ENCODE assay signal across 22 mouse cellular contexts in genomic region chr2:119177384-119177939, GRCm38 (mm10). TPM values are rescaled to one million over a fixed set of nuclear protein-coding genes. Genes with fewer than 3 reads are reported as not detected.
DNase-seq lines count a peak whose midpoint lies in the region; ATAC-seq and TF ChIP-seq lines count a peak whose summit lies in the region.
"Had no signal": no experiment of that assay in that cellular context is flagged by ENCODE, and none has a peak within 500 bp of the region (broad histone marks: within the 10 kb centered on the region; RNA-seq: fewer than 3 reads in every experiment).

No protein-coding gene starts in this region.

- no peak overlapping the region for H3K4me3 ChIP-seq in midbrain, embryonic 11.5 days (ENCODE audit: low read depth, low read length)
- no peak overlapping the region for H3K4me3 ChIP-seq in midbrain, embryonic 14.5 days (replicated peaks; ENCODE audit: low read depth, low read length)
- peak overlapping the region in 2 of 3 experiments; percentile 29 to 54 for H3K4me3 ChIP-seq in CH12.LX (replicated peaks in 1 of 3; ENCODE audit: low read depth in 2 of 3, low read length in 2 of 3, poor library complexity in 1 of 3)
- H3K4me3 ChIP-seq: embryonic facial prominence, embryonic 10.5 days; embryonic facial prominence, embryonic 12.5 days; forebrain, embryonic 13.5 days; forebrain, embryonic 15.5 days had no signal

- no peak overlapping the region for H3K4me2 ChIP-seq in midbrain, embryonic 11.5 days
- no peak overlapping the region for H3K4me2 ChIP-seq in midbrain, embryonic 14.5 days (ENCODE audit: low read length)
- H3K4me2 ChIP-seq in CH12.LX (ENCODE audit: insufficient read depth, low read depth, poor library complexity, severe bottlenecking): peak overlapping the region; percentile 85; the same call in 1 of the 2 replicates
- H3K4me2 ChIP-seq: embryonic facial prominence, embryonic 12.5 days; forebrain, embryonic 13.5 days; forebrain, embryonic 15.5 days had no signal

- H3K36me3 ChIP-seq in midbrain, embryonic 11.5 days (ENCODE audit: control insufficient read depth, insufficient read depth, low read length): no peaks in the 10 kb centered on the region; the same call in 1 of the 2 replicates
- peaks cover 44% of the 10 kb centered on the region for H3K36me3 ChIP-seq in midbrain, embryonic 14.5 days (ENCODE audit: control insufficient read depth, insufficient read depth, low read length)
- H3K36me3 ChIP-seq in CH12.LX (replicated peaks in 1 of 2; ENCODE audit: control insufficient read depth in 1 of 2, insufficient read depth in 1 of 2, low read length in 1 of 2): peaks cover 22 to 38% of the 10 kb centered on the region in 2 experiments

- no peak for ATAC-seq in midbrain, embryonic 11.5 days (ENCODE audit: low FRiP score)
- ATAC-seq in midbrain, embryonic 14.5 days (ENCODE audit: low FRiP score, low TSS enrichment): no peak
- ATAC-seq: CD4-positive, CD25-positive, alpha-beta regulatory T cell, adult 4 months; forebrain, embryonic 13.5 days; forebrain, embryonic 15.5 days; forebrain, postnatal 0 days had no signal

- H3K27ac ChIP-seq in midbrain, embryonic 11.5 days (ENCODE audit: low read depth, low read length): no peak overlapping the region
- H3K27ac ChIP-seq in midbrain, embryonic 14.5 days (replicated peaks; ENCODE audit: low read depth, low read length): no peak overlapping the region
- peak overlapping the region; percentile 81 for H3K27ac ChIP-seq in CH12.LX (ENCODE audit: insufficient read depth, low read depth)
- H3K27ac ChIP-seq: embryonic facial prominence, embryonic 10.5 days; embryonic facial prominence, embryonic 12.5 days; forebrain, embryonic 13.5 days; forebrain, embryonic 15.5 days had no signal

- dilution Hi-C loops in CH12.LX (cut with MboI; ENCODE audit: extremely low pct_ligation_motif_present, extremely low pct_unique_long_range_greater_than_20kb, low sequenced_read_pairs): no loop called here

- in situ Hi-C loops in CH12.LX (cut with MboI; ENCODE audit: low pct_ligation_motif_present, low pct_unique_long_range_greater_than_20kb, low sequenced_read_pairs): loop anchor here (25.0 kb wide), 2 partner anchors 290 to 415 kb away; partner anchors contain the start of genes Ccdc9b and Phgr1

- TF ChIP-seq RAD21 in CH12.LX (IDR thresholded peaks at IDR 0.05; ENCODE audit: low read depth, low read length): no peak

- no peak for TF ChIP-seq POLR2A in CH12.LX (IDR thresholded peaks at IDR 0.05; ENCODE audit: low read depth, low read length)

- peak; percentile 49 for DNase-seq in midbrain, embryonic 11.5 days (ENCODE audit: low spot score, missing footprints)
- no peak for DNase-seq in midbrain, embryonic 14.5 days
- peak; percentile 65 for DNase-seq in CH12.LX (ENCODE audit: extremely low read depth)
- DNase-seq in cerebellum, postnatal 10 days: no peak
- DNase-seq in layer of hippocampus, adult 18-20 months (ENCODE audit: low spot score in 2 of 2): no peak
- DNase-seq: adrenal gland, adult 2 months; adrenal gland, postnatal 10 days; adrenal gland, postnatal 25 days; B cell, adult 2 months; cerebellum, adult 11 months; cerebellum, adult 18-20 months; cerebellum, adult 8-10 months; cerebellum, adult 9-11 months; cerebellum, postnatal 25 days; forebrain, postnatal 0 days had no signal

- no peak for TF ChIP-seq CTCF in CH12.LX (conservative IDR thresholded peaks at IDR 0.05 in 1 of 2, IDR thresholded peaks at IDR 0.05 in 1 of 2; ENCODE audit: low read depth in 2 of 2, low read length in 2 of 2)

- H3K9ac ChIP-seq in midbrain, embryonic 11.5 days (ENCODE audit: low read length): no peak overlapping the region
- no peak overlapping the region for H3K9ac ChIP-seq in midbrain, embryonic 14.5 days (replicated peaks; ENCODE audit: low read length)
- no peak overlapping the region for H3K9ac ChIP-seq in CH12.LX (ENCODE audit: insufficient read depth, low read depth)
- H3K9ac ChIP-seq: embryonic facial prominence, embryonic 12.5 days; forebrain, embryonic 13.5 days; forebrain, embryonic 15.5 days; forebrain, postnatal 0 days had no signal

- H3K27me3 ChIP-seq in midbrain, embryonic 11.5 days (ENCODE audit: control insufficient read depth, insufficient read depth, low read length): no peaks in the 10 kb centered on the region
- H3K27me3 ChIP-seq in midbrain, embryonic 14.5 days (ENCODE audit: control insufficient read depth, insufficient read depth, low read length): no peaks in the 10 kb centered on the region
- no peaks in the 10 kb centered on the region for H3K27me3 ChIP-seq in CH12.LX (replicated peaks)
- H3K27me3 ChIP-seq: embryonic facial prominence, embryonic 12.5 days; forebrain, embryonic 13.5 days; forebrain, embryonic 15.5 days had no signal

- H3K4me1 ChIP-seq in midbrain, embryonic 11.5 days (ENCODE audit: control insufficient read depth, insufficient read depth, low read length): peaks cover 10% of the 10 kb centered on the region
- 0 out of 2 replicates have a peak, but pooled peaks cover 6% of the 10 kb centered on the region for H3K4me1 ChIP-seq in midbrain, embryonic 14.5 days (ENCODE audit: control insufficient read depth, insufficient read depth, low read length)
- H3K4me1 ChIP-seq in CH12.LX (ENCODE audit: control insufficient read depth in 1 of 2, insufficient read depth in 2 of 2): peaks cover 28 to 71% of the 10 kb centered on the region in 2 experiments

- peak; percentile 51 for TF ChIP-seq EP300 in CH12.LX (IDR thresholded peaks at IDR 0.05; ENCODE audit: low read length)

- no peaks in the 10 kb centered on the region for H3K9me3 ChIP-seq in midbrain, embryonic 11.5 days (ENCODE audit: control insufficient read depth, low read length)
- no peaks in the 10 kb centered on the region for H3K9me3 ChIP-seq in midbrain, embryonic 14.5 days (ENCODE audit: control insufficient read depth, low read length)
- peaks cover 5% of the 10 kb centered on the region for H3K9me3 ChIP-seq in CH12.LX (replicated peaks; ENCODE audit: low read length)
- H3K9me3 ChIP-seq: embryonic facial prominence, embryonic 10.5 days; embryonic facial prominence, embryonic 12.5 days; forebrain, embryonic 13.5 days; forebrain, embryonic 15.5 days had no signal

- WGBS in midbrain, embryonic 11.5 days: 89% methylated on average over 5 of the region's 5 CpGs
- 91% methylated on average over 5 of the region's 5 CpGs for WGBS in midbrain, embryonic 14.5 days

- H3K79me2 ChIP-seq in CH12.LX (replicated peaks; ENCODE audit: control insufficient read depth, extremely low read depth, insufficient read depth, poor library complexity, severe bottlenecking): no peaks in the 10 kb centered on the region; the same call in 1 of the 2 replicates

TF ChIP-seq in CH12.LX, 34 proteins besides CTCF, POLR2A, EP300 and RAD21:
- TF ChIP-seq MAX (IDR thresholded peaks at IDR 0.05; ENCODE audit: low read length): peak; percentile 27; the same call in 1 of the 2 replicates
- 0 out of 2 replicates have a peak, but pooled peaks have one; percentile 33 for TF ChIP-seq TBP (conservative IDR thresholded peaks at IDR 0.05; ENCODE audit: low read depth, low read length)
- TF ChIP-seq NELFE (IDR thresholded peaks at IDR 0.05; ENCODE audit: low read depth, low read length): no peak
- TF ChIP-seq MXI1 (IDR thresholded peaks at IDR 0.05; ENCODE audit: low read depth, low read length): peak; percentile 46; the same call in 1 of the 2 replicates
- TF ChIP-seq PAX5 (IDR thresholded peaks at IDR 0.05; ENCODE audit: low read length): no peak
- peak; percentile 60 for TF ChIP-seq ETS1 (conservative IDR thresholded peaks at IDR 0.05; ENCODE audit: low read depth, low read length)
- peak; percentile 52; the same call in 1 of the 2 replicates for TF ChIP-seq TCF12 (IDR thresholded peaks at IDR 0.05; ENCODE audit: low read depth, low read length)

RNA-seq across cellular contexts. Expression of gene Gm14137, which starts 3.2 kb away (rescaled TPM):
- polyA plus RNA-seq in midbrain, embryonic 11.5 days (2014; fragmentation: Nextera tagmentation; extraction: Ambion mirVana): 0.15 and 0.20 TPM in 2 replicates
- polyA plus RNA-seq in midbrain, embryonic 14.5 days (2014; fragmentation: Nextera tagmentation; extraction: Ambion mirVana): 0.43 and 0.90 TPM in 2 replicates
- total RNA-seq in CH12.LX (2012; rRNA removed): 4.7 and 9.2 TPM in 2 replicates
- total RNA-seq in CH12.LX (2014; rRNA removed): 2.3 and 2.6 TPM in 2 replicates
- polyA plus RNA-seq in CH12.LX (2012; ENCODE audit: insufficient read length, low read depth): 3.3 and 3.4 TPM in 2 replicates
- total RNA-seq in layer of hippocampus, adult 18-20 months (2021): not detected
- total RNA-seq: forebrain, postnatal 0 days; MEL had no signal
- polyA plus RNA-seq: cortical plate, adult 2 months had no signal

RNA-seq across cellular contexts. Expression of gene Gchfr, which starts 9.9 kb away (rescaled TPM):
- polyA plus RNA-seq in midbrain, embryonic 11.5 days (2014; fragmentation: Nextera tagmentation; extraction: Ambion mirVana): 1.5 and 2.5 TPM in 2 replicates
- 7.4 and 8.6 TPM in 2 replicates for polyA plus RNA-seq in midbrain, embryonic 14.5 days (2014; fragmentation: Nextera tagmentation; extraction: Ambion mirVana)
- 9.5 and 18.2 TPM in 2 replicates for total RNA-seq in CH12.LX (2012; rRNA removed)
- total RNA-seq in CH12.LX (2014; rRNA removed): 0.93 and 1.8 TPM in 2 replicates
- 1.1 and 2.7 TPM in 2 replicates for polyA plus RNA-seq in CH12.LX (2012; ENCODE audit: insufficient read length, low read depth)
- total RNA-seq in layer of hippocampus, adult 18-20 months (2021): under 1 TPM in 1 of 2 experiments, not detected in 1; 0.74 TPM
- total RNA-seq: forebrain, postnatal 0 days; MEL had no signal
- polyA plus RNA-seq: CD4-positive, CD25-positive, alpha-beta regulatory T cell, adult 4 months had no signal

RNA-seq across cellular contexts. Expression of gene Rmdn3, which starts 20.6 kb away (rescaled TPM):
- 41.1 and 46.7 TPM in 2 replicates for polyA plus RNA-seq in midbrain, embryonic 11.5 days (2014; fragmentation: Nextera tagmentation; extraction: Ambion mirVana)
- polyA plus RNA-seq in midbrain, embryonic 14.5 days (2014; fragmentation: Nextera tagmentation; extraction: Ambion mirVana): 43.8 and 45.7 TPM in 2 replicates
- total RNA-seq in CH12.LX (2012; rRNA removed) (49.9 and 52.0 TPM in 2 replicates), CH12.LX (2014; rRNA removed) (59.1 and 61.2 TPM in 2 replicates)
- polyA plus RNA-seq in CH12.LX (2012; ENCODE audit: insufficient read length, low read depth): 41.8 and 48.1 TPM in 2 replicates
- total RNA-seq in layer of hippocampus, adult 18-20 months (2021): 10 to 100 TPM; 54.7 to 55.5 TPM

RNA-seq across cellular contexts. Expression of gene Zfyve19, which starts 31.0 kb away (rescaled TPM):
- polyA plus RNA-seq in midbrain, embryonic 11.5 days (2014; fragmentation: Nextera tagmentation; extraction: Ambion mirVana): 44.2 and 48.9 TPM in 2 replicates
- 57.3 and 58.7 TPM in 2 replicates for polyA plus RNA-seq in midbrain, embryonic 14.5 days (2014; fragmentation: Nextera tagmentation; extraction: Ambion mirVana)
- total RNA-seq in CH12.LX (2012; rRNA removed): 38.2 and 38.7 TPM in 2 replicates
- 25.6 and 28.0 TPM in 2 replicates for total RNA-seq in CH12.LX (2014; rRNA removed)
- polyA plus RNA-seq in CH12.LX (2012; ENCODE audit: insufficient read length, low read depth): 39.9 and 45.2 TPM in 2 replicates
- total RNA-seq in layer of hippocampus, adult 18-20 months (2021): 10 to 100 TPM; 35.7 to 42.4 TPM

RNA-seq across cellular contexts. Expression of gene Dnajc17, which starts 31.1 kb away (rescaled TPM):
- polyA plus RNA-seq in midbrain, embryonic 11.5 days (2014; fragmentation: Nextera tagmentation; extraction: Ambion mirVana): 22.5 and 25.6 TPM in 2 replicates
- 21.8 and 27.8 TPM in 2 replicates for polyA plus RNA-seq in midbrain, embryonic 14.5 days (2014; fragmentation: Nextera tagmentation; extraction: Ambion mirVana)
- total RNA-seq in CH12.LX (2012; rRNA removed): 15.3 and 18.2 TPM in 2 replicates
- 19.6 and 19.8 TPM in 2 replicates for total RNA-seq in CH12.LX (2014; rRNA removed)
- 22.9 and 26.3 TPM in 2 replicates for polyA plus RNA-seq in CH12.LX (2012; ENCODE audit: insufficient read length, low read depth)
- total RNA-seq in layer of hippocampus, adult 18-20 months (2021): 10 to 100 TPM; 17.3 to 17.6 TPM

Comparison
In these comparisons a context has a peak if more than half of its experiments do, and no peak if none do; other contexts are left out.
1. DNase-seq: peak in midbrain, embryonic 11.5 days (single experiment) and CH12.LX (single experiment); none in midbrain, embryonic 14.5 days (single experiment), cerebellum, postnatal 10 days (0 of 2) and layer of hippocampus, adult 18-20 months (0 of 2).
2. H3K4me3 ChIP-seq: peak in CH12.LX (2 of 3); none in midbrain, embryonic 11.5 days (single experiment) and midbrain, embryonic 14.5 days (single experiment).